Mouse (Mus musculus): ENCODE measurements at regions not wholly inside any gene's neighbourhood (a gene's known extent, or its start where the extent isn't known, plus 50 kb on each side); places are given as distances from the start of the nearest gene placed in this dataset.

- peaks cover 15% of the 10 kb centered on the region for H3K9me3 ChIP-seq (ENCODE audit: low read length)
- H3K27me3 ChIP-seq (ENCODE audit: insufficient read depth, low read length) = no peaks in the 10 kb centered on the region
- no peak for ATAC-seq
- no peak overlapping the region for H3K4me2 ChIP-seq (ENCODE audit: low read depth, low read length)
- DNase-seq = no peak
- no peak overlapping the region for H3K9ac ChIP-seq (replicated peaks)
- H3K36me3 ChIP-seq (replicated peaks; ENCODE audit: insufficient read depth, low read length) = no peaks in the 10 kb centered on the region
- H3K4me1 ChIP-seq (ENCODE audit: insufficient read depth) = no peaks in the 10 kb centered on the region
- H3K4me3 ChIP-seq (ENCODE audit: low read depth, low read length) = no peak overlapping the region
- no peak overlapping the region for H3K27ac ChIP-seq (ENCODE audit: low read depth)
- TF ChIP-seq CTCF (IDR thresholded peaks at IDR 0.05; ENCODE audit: low read depth) (no peak), EP300 (IDR thresholded peaks at IDR 0.05; ENCODE audit: low read depth) (no peak)
- WGBS (ENCODE audit: insufficient replicate concordance) = 83% methylated on average over 5 of the region's 5 CpGs
Observed at GRCm38 (mm10) chr4:153284209-153284608, 198.4 kb downstream of the Ajap1 start.

- H3K4me2 ChIP-seq (ENCODE audit: low read depth, low read length) = no peak overlapping the region
- no peaks in the 10 kb centered on the region for H3K36me3 ChIP-seq (replicated peaks; ENCODE audit: insufficient read depth, low read length)
- no peak for TF ChIP-seq CTCF (IDR thresholded peaks at IDR 0.05; ENCODE audit: low read depth)
- TF ChIP-seq EP300 (IDR thresholded peaks at IDR 0.05; ENCODE audit: low read depth) = no peak
- no peaks in the 10 kb centered on the region for H3K9me3 ChIP-seq (ENCODE audit: low read length)
- ATAC-seq = no peak
- WGBS (ENCODE audit: insufficient replicate concordance) = 70% methylated on average over 5 of the region's 5 CpGs
- H3K4me1 ChIP-seq (ENCODE audit: insufficient read depth) = no peaks in the 10 kb centered on the region
- no peak overlapping the region for H3K27ac ChIP-seq (ENCODE audit: low read depth)
- H3K4me3 ChIP-seq (ENCODE audit: low read depth, low read length) = no peak overlapping the region
- no peak for DNase-seq
- no peaks in the 10 kb centered on the region for H3K27me3 ChIP-seq (ENCODE audit: insufficient read depth, low read length)
- H3K9ac ChIP-seq (replicated peaks) = no peak overlapping the region
Observed at GRCm38 (mm10) chr4:153276571-153276970, 206.0 kb downstream of the Ajap1 start.

DNA sequence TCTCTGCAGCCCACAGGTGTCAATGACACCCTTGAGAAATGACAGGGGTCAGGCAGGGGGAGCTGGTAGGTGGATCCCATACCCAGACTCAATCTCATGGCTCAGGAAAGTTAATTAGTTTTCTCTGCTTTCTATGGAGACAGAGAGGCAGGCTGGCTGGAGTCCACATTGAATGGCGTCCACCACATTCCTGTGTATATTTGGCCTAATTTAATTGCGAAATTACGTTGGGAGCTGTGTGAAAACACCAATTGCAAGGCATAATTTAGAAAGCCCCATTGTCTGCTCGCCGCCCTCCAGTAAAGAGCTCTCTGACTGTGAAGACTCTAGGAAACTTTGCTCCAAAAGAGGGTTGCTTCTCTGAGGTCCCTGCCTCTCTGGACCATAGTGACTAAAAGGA, 211.2 kb downstream of the Ajap1 start:
- no peak overlapping the region for H3K4me3 ChIP-seq (ENCODE audit: low read depth, low read length)
- no peak overlapping the region for H3K9ac ChIP-seq (replicated peaks)
- no peaks in the 10 kb centered on the region for H3K4me1 ChIP-seq (ENCODE audit: insufficient read depth)
- TF ChIP-seq CTCF (IDR thresholded peaks at IDR 0.05; ENCODE audit: low read depth) (no peak), EP300 (IDR thresholded peaks at IDR 0.05; ENCODE audit: low read depth) (no peak)
- H3K9me3 ChIP-seq (ENCODE audit: low read length) = no peaks in the 10 kb centered on the region
- H3K27me3 ChIP-seq (ENCODE audit: insufficient read depth, low read length) = no peaks in the 10 kb centered on the region
- no peak overlapping the region for H3K27ac ChIP-seq (ENCODE audit: low read depth)
- no peak for DNase-seq
- ATAC-seq = no peak
- H3K36me3 ChIP-seq (replicated peaks; ENCODE audit: insufficient read depth, low read length) = no peaks in the 10 kb centered on the region
- H3K4me2 ChIP-seq (ENCODE audit: low read depth, low read length) = no peak overlapping the region
- WGBS (ENCODE audit: insufficient replicate concordance) = 65% methylated on average over 5 of the region's 5 CpGs

DNA sequence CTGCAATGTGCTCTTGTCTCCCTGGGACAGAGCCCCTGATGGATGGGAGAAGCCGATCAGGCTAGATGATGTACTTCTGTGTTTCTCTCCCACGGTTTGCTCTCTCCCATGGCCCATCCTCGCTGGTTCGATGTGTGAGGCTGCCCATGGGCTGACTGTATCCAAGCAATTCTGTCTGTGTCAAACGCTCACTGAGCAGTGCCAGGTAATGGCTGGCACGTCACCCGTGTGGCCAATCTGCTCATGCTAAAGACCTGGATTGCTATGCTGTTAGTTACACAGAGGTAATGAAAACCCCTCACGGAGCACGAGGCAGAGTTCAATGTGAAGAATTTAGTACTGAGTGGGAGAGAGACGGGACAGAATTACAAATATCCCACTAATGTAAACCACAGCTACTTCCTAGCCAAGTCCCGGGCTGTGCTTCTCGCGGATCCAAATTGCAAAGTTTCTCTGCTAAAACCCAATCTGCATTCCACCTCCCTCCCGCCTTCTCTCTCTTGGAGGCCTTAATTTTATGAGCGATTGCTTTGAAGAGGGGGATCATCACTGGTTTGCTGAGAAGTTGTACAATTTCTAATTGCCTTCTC, 219.3 kb downstream of the Ajap1 start:
- Histone ChIP-seq H3K4me3 (ENCODE audit: low read depth, low read length) (no peak overlapping the region), H3K9me3 (ENCODE audit: low read length) (no peaks in the 10 kb centered on the region), H3K27me3 (ENCODE audit: insufficient read depth, low read length) (no peaks in the 10 kb centered on the region), H3K4me1 (ENCODE audit: insufficient read depth) (no peaks in the 10 kb centered on the region), H3K36me3 (replicated peaks; ENCODE audit: insufficient read depth, low read length) (no peaks in the 10 kb centered on the region), H3K4me2 (ENCODE audit: low read depth, low read length) (no peak overlapping the region), H3K27ac (ENCODE audit: low read depth) (no peak overlapping the region), H3K9ac (replicated peaks) (no peak overlapping the region)
- no peak for DNase-seq
- 65% methylated on average over 15 of the region's 15 CpGs for WGBS (ENCODE audit: insufficient replicate concordance)
- no peak for ATAC-seq
- TF ChIP-seq CTCF (IDR thresholded peaks at IDR 0.05; ENCODE audit: low read depth) (no peak), EP300 (IDR thresholded peaks at IDR 0.05; ENCODE audit: low read depth) (no peak)

- Histone ChIP-seq H3K9ac (replicated peaks) (no peak overlapping the region), H3K36me3 (replicated peaks; ENCODE audit: insufficient read depth, low read length) (no peaks in the 10 kb centered on the region), H3K9me3 (ENCODE audit: low read length) (no peaks in the 10 kb centered on the region), H3K4me2 (ENCODE audit: low read depth, low read length) (no peak overlapping the region), H3K4me1 (ENCODE audit: insufficient read depth) (no peaks in the 10 kb centered on the region), H3K27ac (ENCODE audit: low read depth) (no peak overlapping the region), H3K27me3 (ENCODE audit: insufficient read depth, low read length) (no peaks in the 10 kb centered on the region), H3K4me3 (ENCODE audit: low read depth, low read length) (no peak overlapping the region)
- TF ChIP-seq EP300 (IDR thresholded peaks at IDR 0.05; ENCODE audit: low read depth) (no peak), CTCF (IDR thresholded peaks at IDR 0.05; ENCODE audit: low read depth) (no peak)
- ATAC-seq (no peak), DNase-seq (no peak)
- WGBS (ENCODE audit: insufficient replicate concordance) = 66% methylated on average over 14 of the region's 14 CpGs
Observed at GRCm38 (mm10) chr4:153260941-153261557, 221.6 kb downstream of the Ajap1 start.

DNA sequence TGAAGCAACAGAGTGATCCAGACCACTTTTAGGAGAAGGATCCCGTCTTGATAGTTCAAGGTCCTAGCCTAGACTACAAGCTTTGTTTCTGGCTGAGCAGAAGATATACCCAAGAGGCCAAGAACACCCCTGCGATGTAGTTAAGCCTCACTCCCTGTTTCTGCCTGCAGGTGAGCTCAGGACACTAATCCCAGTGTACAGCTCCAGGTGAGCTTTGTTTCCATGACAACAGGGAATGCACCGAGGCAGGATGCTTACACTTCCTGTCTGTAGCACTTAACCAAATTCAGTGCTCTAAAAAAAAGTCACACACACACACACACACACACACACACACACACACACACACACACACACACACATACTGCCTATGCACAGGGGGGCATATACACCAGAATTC, 230.7 kb downstream of the Ajap1 start:
- WGBS (ENCODE audit: insufficient replicate concordance) = 57% methylated on average over 3 of the region's 3 CpGs
- H3K4me1 ChIP-seq (ENCODE audit: insufficient read depth) = no peaks in the 10 kb centered on the region
- H3K36me3 ChIP-seq (replicated peaks; ENCODE audit: insufficient read depth, low read length) = no peaks in the 10 kb centered on the region
- H3K9ac ChIP-seq (replicated peaks) = no peak overlapping the region
- no peak overlapping the region for H3K4me3 ChIP-seq (ENCODE audit: low read depth, low read length)
- no peak overlapping the region for H3K27ac ChIP-seq (ENCODE audit: low read depth)
- no peaks in the 10 kb centered on the region for H3K27me3 ChIP-seq (ENCODE audit: insufficient read depth, low read length)
- H3K4me2 ChIP-seq (ENCODE audit: low read depth, low read length) = no peak overlapping the region
- H3K9me3 ChIP-seq (ENCODE audit: low read length) = no peaks in the 10 kb centered on the region
- TF ChIP-seq EP300 (IDR thresholded peaks at IDR 0.05; ENCODE audit: low read depth) = no peak
- no peak for TF ChIP-seq CTCF (IDR thresholded peaks at IDR 0.05; ENCODE audit: low read depth)
- no peak for DNase-seq
- no peak for ATAC-seq
